Mouse (Mus musculus): ENCODE results near the gene Spata18. TPM values are rescaled to one million over a fixed set of nuclear protein-coding genes. Genes with fewer than 3 reads are reported as not detected.

Spata18 gene
- polyA plus RNA-seq, 1 experiment, result not detected

- Histone ChIP-seq H3K4me1 (ENCODE audit: control insufficient read depth, insufficient read depth, low read length) (no peaks in the 10 kb centered on the region), H3K27ac (ENCODE audit: insufficient read depth, low read depth, low read length) (no peak overlapping the region), H3K4me3 (ENCODE audit: insufficient read depth, low read length) (no peak overlapping the region)
- TF ChIP-seq POLR2A (IDR thresholded peaks at IDR 0.05; ENCODE audit: borderline replicate concordance, low read depth, low read length) (no peak), CTCF (IDR thresholded peaks at IDR 0.05; ENCODE audit: low read depth, low read length) (no peak)
Measured at GRCm38 (mm10) chr5:73688576-73688975, 37.4 kb downstream of the Spata18 start.

GRCm38 (mm10) chr5:73690146-73690545, 39.0 kb downstream of the Spata18 start:
- no peaks in the 10 kb centered on the region for H3K4me1 ChIP-seq (ENCODE audit: control insufficient read depth, insufficient read depth, low read length)
- H3K27ac ChIP-seq (ENCODE audit: insufficient read depth, low read depth, low read length), result no peak overlapping the region
- H3K4me3 ChIP-seq (ENCODE audit: insufficient read depth, low read length), result no peak overlapping the region
- TF ChIP-seq CTCF (IDR thresholded peaks at IDR 0.05; ENCODE audit: low read depth, low read length) (no peak), POLR2A (IDR thresholded peaks at IDR 0.05; ENCODE audit: borderline replicate concordance, low read depth, low read length) (no peak)

- TF ChIP-seq CTCF (IDR thresholded peaks at IDR 0.05; ENCODE audit: low read depth, low read length) (no peak), POLR2A (IDR thresholded peaks at IDR 0.05; ENCODE audit: borderline replicate concordance, low read depth, low read length) (no peak)
- Histone ChIP-seq H3K4me3 (ENCODE audit: insufficient read depth, low read length) (no peak overlapping the region), H3K4me1 (ENCODE audit: control insufficient read depth, insufficient read depth, low read length) (no peaks in the 10 kb centered on the region), H3K27ac (ENCODE audit: insufficient read depth, low read depth, low read length) (no peak overlapping the region)
Measured at GRCm38 (mm10) chr5:73691723-73692520, 40.7 kb downstream of the Spata18 start.

DNA sequence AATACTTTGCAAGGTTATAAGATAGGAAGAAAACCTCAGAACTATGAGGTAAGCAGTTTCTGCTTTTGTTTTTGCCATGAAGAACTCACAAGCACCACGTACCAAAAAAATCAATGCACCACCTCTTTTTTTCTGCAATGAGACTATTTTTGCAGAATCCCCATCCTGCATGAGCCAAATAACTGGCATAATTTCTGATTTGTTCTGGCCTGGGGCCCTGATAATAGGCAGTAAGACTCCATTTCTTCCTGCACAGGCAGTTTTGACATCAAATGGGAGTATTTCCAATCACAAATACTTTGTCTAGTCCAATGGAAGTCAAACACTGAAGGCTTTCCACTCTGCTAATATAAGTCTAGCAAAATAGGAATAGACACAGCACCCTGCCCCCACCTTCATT, 42.6 kb downstream of the Spata18 start:
- Histone ChIP-seq H3K4me1 (ENCODE audit: control insufficient read depth, insufficient read depth, low read length) (no peaks in the 10 kb centered on the region), H3K4me3 (ENCODE audit: insufficient read depth, low read length) (no peak overlapping the region), H3K27ac (ENCODE audit: insufficient read depth, low read depth, low read length) (no peak overlapping the region)
- TF ChIP-seq POLR2A (IDR thresholded peaks at IDR 0.05; ENCODE audit: borderline replicate concordance, low read depth, low read length) (no peak), CTCF (IDR thresholded peaks at IDR 0.05; ENCODE audit: low read depth, low read length) (no peak)

- H3K4me3 ChIP-seq (ENCODE audit: insufficient read depth, low read length), result no peak overlapping the region
- no peak for TF ChIP-seq POLR2A (IDR thresholded peaks at IDR 0.05; ENCODE audit: borderline replicate concordance, low read depth, low read length)
- no peak for TF ChIP-seq CTCF (IDR thresholded peaks at IDR 0.05; ENCODE audit: low read depth, low read length)
- H3K27ac ChIP-seq (ENCODE audit: insufficient read depth, low read depth, low read length), result no peak overlapping the region
- H3K4me1 ChIP-seq (ENCODE audit: control insufficient read depth, insufficient read depth, low read length), result no peaks in the 10 kb centered on the region
Measured at GRCm38 (mm10) chr5:73694254-73695015, 43.3 kb downstream of the Spata18 start.

GRCm38 (mm10) chr5:73697700-73698099, 46.5 kb downstream of the Spata18 start:
- Histone ChIP-seq H3K4me1 (ENCODE audit: control insufficient read depth, insufficient read depth, low read length) (no peaks in the 10 kb centered on the region), H3K4me3 (ENCODE audit: insufficient read depth, low read length) (no peak overlapping the region), H3K27ac (ENCODE audit: insufficient read depth, low read depth, low read length) (no peak overlapping the region)
- TF ChIP-seq POLR2A (IDR thresholded peaks at IDR 0.05; ENCODE audit: borderline replicate concordance, low read depth, low read length), result no peak
- TF ChIP-seq CTCF (IDR thresholded peaks at IDR 0.05; ENCODE audit: low read depth, low read length), result no peak

GRCm38 (mm10) chr5:73701063-73701890, 50.1 kb downstream of the Spata18 start:
- Histone ChIP-seq H3K4me1 (ENCODE audit: control insufficient read depth, insufficient read depth, low read length) (no peaks in the 10 kb centered on the region), H3K4me3 (ENCODE audit: insufficient read depth, low read length) (no peak overlapping the region), H3K27ac (ENCODE audit: insufficient read depth, low read depth, low read length) (no peak overlapping the region)
- TF ChIP-seq POLR2A (IDR thresholded peaks at IDR 0.05; ENCODE audit: borderline replicate concordance, low read depth, low read length) (no peak), CTCF (IDR thresholded peaks at IDR 0.05; ENCODE audit: low read depth, low read length) (no peak)

- no peaks in the 10 kb centered on the region for H3K4me1 ChIP-seq (ENCODE audit: control insufficient read depth, insufficient read depth, low read length)
- H3K4me3 ChIP-seq (ENCODE audit: insufficient read depth, low read length), result no peak overlapping the region
- no peak for TF ChIP-seq POLR2A (IDR thresholded peaks at IDR 0.05; ENCODE audit: borderline replicate concordance, low read depth, low read length)
- no peak for TF ChIP-seq CTCF (IDR thresholded peaks at IDR 0.05; ENCODE audit: low read depth, low read length)
- no peak overlapping the region for H3K27ac ChIP-seq (ENCODE audit: insufficient read depth, low read depth, low read length)
Measured at GRCm38 (mm10) chr5:73701946-73702710, 50.9 kb downstream of the Spata18 start.

DNA sequence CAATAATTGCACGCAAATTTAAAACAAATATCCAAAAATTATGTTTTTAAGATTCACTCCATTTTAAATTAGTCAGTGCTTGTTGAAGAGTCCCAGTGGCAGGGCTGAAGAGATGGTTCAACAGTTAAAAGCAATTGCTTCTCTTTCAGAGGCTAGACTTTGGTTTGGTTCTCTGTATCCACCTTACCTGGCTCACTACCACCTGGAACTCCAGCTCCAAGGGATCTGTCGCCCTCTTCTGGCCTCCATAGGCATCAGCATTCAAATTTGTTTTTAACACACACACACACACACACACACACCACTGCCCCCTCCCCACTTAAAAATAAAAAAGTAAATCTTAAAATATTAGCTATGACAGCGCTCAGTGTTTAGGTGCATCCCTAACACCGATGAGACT, 51.9 kb downstream of the Spata18 start:
- no peaks in the 10 kb centered on the region for H3K4me1 ChIP-seq (ENCODE audit: control insufficient read depth, insufficient read depth, low read length)
- TF ChIP-seq CTCF (IDR thresholded peaks at IDR 0.05; ENCODE audit: low read depth, low read length) (no peak), POLR2A (IDR thresholded peaks at IDR 0.05; ENCODE audit: borderline replicate concordance, low read depth, low read length) (no peak)
- H3K27ac ChIP-seq (ENCODE audit: insufficient read depth, low read depth, low read length), result no peak overlapping the region
- H3K4me3 ChIP-seq (ENCODE audit: insufficient read depth, low read length), result no peak overlapping the region
